Mouse (Mus musculus) embryonic fibroblast, embryonic 13.5 days (primary cell): ENCODE measurements at regions not wholly inside any gene's neighbourhood (a gene's known extent, or its start where the extent isn't known, plus 50 kb on each side); places are given as distances from the start of the nearest gene placed in this dataset.

Experiments used
- CTCF ChIP-seq: IDR thresholded peaks from 2 replicates; pipeline ENCODE4 v1.5.1; 2011; ENCODE audit warnings: mild to moderate bottlenecking, control low read depth, low read length, moderate library complexity, borderline replicate concordance; ENCODE audit not compliant: insufficient read depth
- POLR2A ChIP-seq: IDR thresholded peaks from 2 replicates; pipeline ENCODE4 v1.6.1; 2011; ENCODE audit warnings: low read depth, mild to moderate bottlenecking, control low read depth, low read length, moderate library complexity

- TF ChIP-seq POLR2A (no peak), CTCF (no peak)
Measured at GRCm38 (mm10) chr13:91376556-91376955, 83.5 kb upstream of the Ssbp2 start.
